Mouse (Mus musculus): ENCODE measurements at regions not wholly inside any gene's neighbourhood (a gene's known extent, or its start where the extent isn't known, plus 50 kb on each side); places are given as distances from the start of the nearest gene placed in this dataset.

DNA sequence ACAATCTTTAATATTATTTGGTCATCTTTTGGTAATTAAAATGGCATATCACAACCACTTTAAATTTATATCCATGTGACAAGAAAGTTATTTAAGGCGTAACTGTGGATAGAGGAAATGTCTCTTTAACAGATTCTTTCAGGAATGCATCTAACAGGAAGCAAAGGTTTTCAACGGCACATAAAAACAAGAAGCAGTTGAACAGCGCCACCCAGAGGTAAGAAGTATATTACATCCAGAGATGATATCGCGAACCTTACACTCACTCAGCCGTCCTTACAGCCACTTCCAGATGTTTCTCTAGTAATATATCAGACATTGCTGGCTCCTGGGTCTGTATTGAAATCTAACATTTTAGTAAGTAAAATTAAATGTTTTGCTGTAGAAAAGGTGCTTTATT, 70.5 kb upstream of the Hnrnpa3 start (continued):
- TF ChIP-seq JUND (conservative IDR thresholded peaks at IDR 0.05; ENCODE audit: low read depth, low read length) (0 out of 2 replicates have a peak, but pooled peaks have one; percentile 9), MXI1 (IDR thresholded peaks at IDR 0.05; ENCODE audit: low read depth, low read length) (no peak), MAX (IDR thresholded peaks at IDR 0.05; ENCODE audit: low read length) (no peak), ELF1 (IDR thresholded peaks at IDR 0.05; ENCODE audit: low read depth, low read length) (peak; percentile 46; the same call in 1 of the 2 replicates), SMC3 (IDR thresholded peaks at IDR 0.05; ENCODE audit: low read depth, low read length) (peak; percentile 65), CHD2 (IDR thresholded peaks at IDR 0.05; ENCODE audit: low read length) (no peak), USF2 (conservative IDR thresholded peaks at IDR 0.05; ENCODE audit: low read depth, low read length) (no peak), CTCF (conservative IDR thresholded peaks at IDR 0.05 in 1 of 2, IDR thresholded peaks at IDR 0.05 in 1 of 2; ENCODE audit: low read depth in 2 of 2, low read length in 2 of 2) (peak; percentile 71 to 88)

DNA sequence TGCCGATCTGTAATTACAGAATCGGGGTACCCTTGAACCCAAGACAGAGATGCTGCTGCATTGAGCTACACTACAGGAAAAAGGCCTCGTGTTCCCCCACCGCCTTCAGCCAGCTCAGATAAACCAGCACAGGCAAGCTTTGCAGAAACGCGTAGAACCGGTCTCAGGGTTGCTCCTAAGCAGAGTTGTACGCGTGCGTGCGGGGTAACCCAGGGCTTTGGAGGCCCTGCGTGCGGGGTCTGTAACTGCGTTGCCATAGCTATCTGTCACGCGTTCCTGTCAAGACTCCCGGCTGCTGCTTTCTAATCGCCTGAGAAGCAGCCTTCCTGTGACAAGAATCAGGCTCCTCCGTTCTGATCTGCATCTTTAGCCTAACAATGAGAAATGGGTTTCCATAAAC, 69.6 kb upstream of the Hnrnpa3 start:
- TF ChIP-seq MAX (IDR thresholded peaks at IDR 0.05; ENCODE audit: low read length): no peak
- no peak for TF ChIP-seq ZNF384 (IDR thresholded peaks at IDR 0.05; ENCODE audit: low read depth, low read length)
- DNase-seq (ENCODE audit: extremely low read depth): no peak
- Histone ChIP-seq H3K36me3 (replicated peaks in 1 of 2; ENCODE audit: control insufficient read depth in 1 of 2, insufficient read depth in 1 of 2, low read length in 1 of 2) (no peaks in the 10 kb centered on the region), H3K79me2 (replicated peaks; ENCODE audit: control insufficient read depth, extremely low read depth, insufficient read depth, poor library complexity, severe bottlenecking) (no peaks in the 10 kb centered on the region), H3K4me2 (ENCODE audit: insufficient read depth, low read depth, poor library complexity, severe bottlenecking) (no peak overlapping the region), H3K9me3 (replicated peaks; ENCODE audit: low read length) (no peaks in the 10 kb centered on the region), H3K4me1 (ENCODE audit: control insufficient read depth in 1 of 2, insufficient read depth in 2 of 2) (peaks cover 0 to 8% of the 10 kb centered on the region in 2 experiments; a peak in 1 of 4 replicates), H3K4me3 (replicated peaks in 1 of 3; ENCODE audit: low read depth in 2 of 3, low read length in 2 of 3, poor library complexity in 1 of 3) (no peak overlapping the region), H3K27me3 (replicated peaks) (no peaks in the 10 kb centered on the region), H3K27ac (ENCODE audit: insufficient read depth, low read depth) (no peak overlapping the region), H3K9ac (ENCODE audit: insufficient read depth, low read depth) (no peak overlapping the region)
- dilution Hi-C loops (cut with MboI; ENCODE audit: extremely low pct_ligation_motif_present, extremely low pct_unique_long_range_greater_than_20kb, low sequenced_read_pairs): no loop called here
- in situ Hi-C loops (cut with MboI; ENCODE audit: low pct_ligation_motif_present, low pct_unique_long_range_greater_than_20kb, low sequenced_read_pairs): loop anchor here (25.0 kb wide), 3 partner anchors 127 to 877 kb away; partner anchors contain the start of genes Hoxd3, Hoxd4 and Hoxd8

DNA sequence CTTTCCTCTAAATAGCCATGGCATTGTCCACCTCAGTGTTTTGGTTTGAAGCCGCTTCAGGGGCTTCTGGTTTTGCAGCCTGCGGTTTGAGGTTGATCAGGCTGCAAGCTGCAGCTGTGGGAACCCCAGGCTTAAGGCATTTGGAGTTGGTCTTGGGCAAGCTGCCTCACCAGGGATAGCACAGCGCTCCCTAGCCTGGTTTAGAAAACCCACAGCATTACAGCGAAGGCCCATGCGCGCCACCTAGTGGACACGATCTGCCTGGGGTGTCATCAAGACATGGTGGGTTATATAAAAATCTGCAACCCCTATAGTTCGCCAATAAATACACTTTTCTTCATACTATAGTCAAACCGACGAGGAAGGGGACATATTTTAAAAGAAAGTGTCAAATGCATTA, 68.9 kb upstream of the Hnrnpa3 start:
- Histone ChIP-seq H3K36me3 (replicated peaks in 1 of 2; ENCODE audit: control insufficient read depth in 1 of 2, insufficient read depth in 1 of 2, low read length in 1 of 2) (no peaks in the 10 kb centered on the region), H3K9me3 (replicated peaks; ENCODE audit: low read length) (no peaks in the 10 kb centered on the region), H3K27ac (ENCODE audit: insufficient read depth, low read depth) (no peak overlapping the region), H3K9ac (ENCODE audit: insufficient read depth, low read depth) (no peak overlapping the region), H3K4me3 (replicated peaks in 1 of 3; ENCODE audit: low read depth in 2 of 3, low read length in 2 of 3, poor library complexity in 1 of 3) (no peak overlapping the region), H3K4me2 (ENCODE audit: insufficient read depth, low read depth, poor library complexity, severe bottlenecking) (peak overlapping the region; percentile 65), H3K4me1 (ENCODE audit: control insufficient read depth in 1 of 2, insufficient read depth in 2 of 2) (peaks cover 0 to 5% of the 10 kb centered on the region in 2 experiments; a peak in 1 of 4 replicates), H3K27me3 (replicated peaks) (no peaks in the 10 kb centered on the region), H3K79me2 (replicated peaks; ENCODE audit: control insufficient read depth, extremely low read depth, insufficient read depth, poor library complexity, severe bottlenecking) (no peaks in the 10 kb centered on the region)
- in situ Hi-C loops (cut with MboI; ENCODE audit: low pct_ligation_motif_present, low pct_unique_long_range_greater_than_20kb, low sequenced_read_pairs): loop anchor here (25.0 kb wide), 3 partner anchors 128 to 878 kb away; partner anchors contain the start of genes Hoxd3, Hoxd4 and Hoxd8
- DNase-seq (ENCODE audit: extremely low read depth): peak; percentile 79
- dilution Hi-C loops (cut with MboI; ENCODE audit: extremely low pct_ligation_motif_present, extremely low pct_unique_long_range_greater_than_20kb, low sequenced_read_pairs): no loop called here
- TF ChIP-seq NELFE (IDR thresholded peaks at IDR 0.05; ENCODE audit: low read depth, low read length) (peak; percentile 41; the same call in 1 of the 2 replicates), RAD21 (IDR thresholded peaks at IDR 0.05; ENCODE audit: low read depth, low read length) (peak; percentile 80), CTCF (conservative IDR thresholded peaks at IDR 0.05 in 1 of 2, IDR thresholded peaks at IDR 0.05 in 1 of 2; ENCODE audit: low read depth in 2 of 2, low read length in 2 of 2) (peak; percentile 84 to 99), MAFK (IDR thresholded peaks at IDR 0.05; ENCODE audit: insufficient replicate concordance, low read length) (no peak), ELF1 (IDR thresholded peaks at IDR 0.05; ENCODE audit: low read depth, low read length) (no peak), SMC3 (IDR thresholded peaks at IDR 0.05; ENCODE audit: low read depth, low read length) (peak; percentile 63), IRF4 (IDR thresholded peaks at IDR 0.05; ENCODE audit: low read depth, low read length) (peak; percentile 17; the same call in 1 of the 2 replicates)
